Mouse (Mus musculus) leukemia stem cell, adult 10-12 weeks (primary cell): ENCODE measurements around the gene Pde10a. TPM values are rescaled to one million over a fixed set of nuclear protein-coding genes. Genes with fewer than 3 reads are reported as not detected.

ENCODE experiments used
- polyA plus RNA-seq: library from polyadenylated mRNA; stranded (reverse); fragments of >175 nt; gene quantifications from 2 replicates; pipeline ENCODE4 v1.2.3, GENCODE M21; 2012; ENCODE audit warnings: low replicate concordance

Gene Pde10a
- 2.4 and 3.6 TPM in 2 replicates for polyA plus RNA-seq

DNA sequence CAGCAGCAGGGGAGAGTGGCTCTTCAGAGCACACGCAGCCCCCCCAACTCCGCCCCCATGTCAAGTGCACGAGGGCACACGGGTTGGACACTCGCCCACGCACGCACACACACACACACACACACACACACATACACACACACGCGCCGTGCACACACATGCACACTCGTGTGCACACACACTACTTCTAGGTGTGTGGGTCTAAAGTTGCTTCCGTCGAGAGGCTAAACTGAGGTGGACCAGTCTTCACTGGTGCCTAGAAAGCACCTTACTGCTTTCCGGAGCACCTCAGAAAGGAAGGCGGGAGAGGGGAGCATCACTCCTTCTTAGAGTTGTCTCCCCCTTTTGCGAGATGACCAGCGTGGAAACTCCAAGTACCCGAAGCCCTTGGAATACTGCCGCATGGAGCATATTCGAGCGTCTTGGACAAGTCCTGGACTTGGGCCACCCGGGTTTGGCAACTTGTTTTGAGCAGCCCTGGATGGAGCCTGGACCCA, at the start of gene Pde10a:
Gene Pde10a, plus strand, starts transcription at position 148 of the 497 bp plus-strand sequence.

GRCm38 (mm10) chr17:8566850-8567249, 41.7 kb downstream of the Pde10a start, which contains the start of gene Gm17087:
TSS of gene Gm17087 (minus strand) at chr17:8566950.

GRCm38 (mm10) chr17:8988119-8988807, 463.1 kb downstream of the Pde10a start, which contains the start of gene 1700010I14Rik:
TSS of gene 1700010I14Rik (plus strand) at chr17:8988333.

Other genes with a start within 250 kb of the Pde10a start
- gene Mpc1, start 242.5 kb upstream of the Pde10a start, polyA plus RNA-seq, result 8.3 and 24.1 TPM in 2 replicates
- 53.5 and 227 TPM in 2 replicates for gene Sft2d1, start 214.3 kb upstream of the Pde10a start, polyA plus RNA-seq
- gene Prr18, start 187.9 kb upstream of the Pde10a start, polyA plus RNA-seq, result 0.69 and 1.7 TPM in 2 replicates
- gene T2, start 169.4 kb upstream of the Pde10a start, polyA plus RNA-seq, result not detected in 2 replicates
- not detected in 2 replicates for gene T, start 90.9 kb upstream of the Pde10a start, polyA plus RNA-seq
- not detected in 2 replicates for gene Gm17087, start 41.6 kb downstream of the Pde10a start, polyA plus RNA-seq